Mouse (Mus musculus): ENCODE data around the gene Igsf21. TPM values are rescaled to one million over a fixed set of nuclear protein-coding genes. Genes with fewer than 3 reads are reported as not detected.
A peak's percentile ranks its signal among the peaks of the same experiment; 100 is the strongest.

The Igsf21 gene
- polyA plus RNA-seq, 1 experiment = 58.2 TPM

GRCm38 (mm10) chr4:140004932-140005331 lies 241.7 kb downstream of the Igsf21 start:
- no peak for DNase-seq (ENCODE audit: extremely low spot score in 1 of 2, low spot score in 1 of 2)

- DNase-seq (ENCODE audit: extremely low spot score in 1 of 2, low spot score in 1 of 2) = peak; percentile 45 to 71
These were observed 242.4 kb downstream of the Igsf21 start for GRCm38 (mm10) chr4:140004170-140004569.

GRCm38 (mm10) chr4:140002069-140002468 lies 244.5 kb downstream of the Igsf21 start:
- DNase-seq (ENCODE audit: extremely low spot score in 1 of 2, low spot score in 1 of 2) = no peak

GRCm38 (mm10) chr4:140000911-140001310 lies 245.7 kb downstream of the Igsf21 start:
- no peak for DNase-seq (ENCODE audit: extremely low spot score in 1 of 2, low spot score in 1 of 2)

GRCm38 (mm10) chr4:139999033-139999432 lies 247.6 kb downstream of the Igsf21 start:
- no peak for DNase-seq (ENCODE audit: extremely low spot score in 1 of 2, low spot score in 1 of 2)

GRCm38 (mm10) chr4:139995659-139996058 lies 250.9 kb downstream of the Igsf21 start:
- no peak for DNase-seq (ENCODE audit: extremely low spot score in 1 of 2, low spot score in 1 of 2)

- DNase-seq (ENCODE audit: extremely low spot score in 1 of 2, low spot score in 1 of 2) = no peak
These were observed 253.4 kb downstream of the Igsf21 start for GRCm38 (mm10) chr4:139993111-139993755.

GRCm38 (mm10) chr4:139986913-139987312 lies 259.7 kb downstream of the Igsf21 start:
- DNase-seq (ENCODE audit: extremely low spot score in 1 of 2, low spot score in 1 of 2) = no peak

- DNase-seq (ENCODE audit: extremely low spot score in 1 of 2, low spot score in 1 of 2) = no peak
These were observed 267.9 kb downstream of the Igsf21 start for GRCm38 (mm10) chr4:139978716-139979115.

GRCm38 (mm10) chr4:139977308-139977781 lies 269.2 kb downstream of the Igsf21 start:
- DNase-seq (ENCODE audit: extremely low spot score in 1 of 2, low spot score in 1 of 2) = no peak
